Mouse (Mus musculus) embryonic facial prominence, embryonic 10.5 days (tissue): ENCODE measurements around the gene Taok2. TPM values are rescaled to one million over a fixed set of nuclear protein-coding genes. Genes with fewer than 3 reads are reported as not detected.
"Not testable (repeated sequence)": the region's sequence is repeated elsewhere in the genome, so short reads cannot be mapped to it uniquely, and the experiment has no call there.

Experiments
- DNase-seq: peaks from one replicate; pipeline ENCODE4 v3.0.0-alpha.2; 2017; ENCODE audit warnings: low spot score
- H3K27ac ChIP-seq: fragments of 300-500 bp; sonication (generic); replicated peaks from 2 replicates; pipeline ENCODE4 v1.5.1; 2016; ENCODE audit warnings: mild to moderate bottlenecking
- H3K27me3 ChIP-seq: fragments of 300-500 bp; sonication (generic); replicated peaks from 2 replicates; pipeline ENCODE4 v1.6.1; 2016; ENCODE audit warnings: low read depth, mild to moderate bottlenecking; ENCODE audit not compliant: poor library complexity, severe bottlenecking
- H3K36me3 ChIP-seq: fragments of 300-500 bp; sonication (generic); replicated peaks from 2 replicates; pipeline ENCODE4 v1.6.1; 2016; ENCODE audit warnings: mild to moderate bottlenecking, moderate library complexity
- H3K4me1 ChIP-seq: fragments of 300-500 bp; sonication (generic); 2 replicates; pipeline ENCODE4 v1.6.1; 2016
- H3K4me3 ChIP-seq: fragments of 300-500 bp; sonication (generic); 2 replicates; pipeline ENCODE4 v1.5.1; 2016; ENCODE audit warnings: mild to moderate bottlenecking, moderate library complexity
- H3K9me3 ChIP-seq: fragments of 300-500 bp; sonication (generic); 2 replicates; pipeline ENCODE4 v1.6.1; 2016; ENCODE audit warnings: mild to moderate bottlenecking
- WGBS: fragments of 180-500 bp; shearing (Covaris S2); methylation state at CpG from one replicate; pipeline ENCODE4 v1.1.7; 2016; 5-methylcytosine and 5-hydroxymethylcytosine counted together
- polyA plus RNA-seq: library from polyadenylated mRNA; unstranded; fragments of >200 nt; fragmentation: Nextera tagmentation; extraction: Ambion mirVana; gene quantifications from 2 replicates; pipeline ENCODE4 v1.2.1, GENCODE M21; 2016

Gene Taok2
- polyA plus RNA-seq, 1 experiment from 2014 or later, result 55.3 TPM

DNA sequence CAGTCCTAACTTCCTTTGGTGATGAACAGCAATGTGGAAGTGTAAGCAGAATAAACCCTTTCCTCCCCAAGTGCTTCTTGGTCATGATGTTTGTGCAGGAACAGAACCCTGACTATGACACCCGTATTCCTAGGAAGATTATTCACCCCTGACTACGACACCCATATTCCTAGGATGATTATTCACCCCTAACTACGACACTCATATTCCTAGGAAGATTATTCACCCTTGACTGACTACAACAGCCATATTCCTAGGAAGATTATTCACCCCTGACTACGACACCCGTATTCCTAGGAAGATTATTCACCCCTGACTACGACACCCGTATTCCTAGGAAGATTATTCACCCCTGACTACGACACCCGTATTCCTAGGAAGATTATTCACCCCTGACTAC lies 15.3 kb upstream of the Taok2 start:
- 88% methylated on average over 7 of the region's 9 CpGs for WGBS
- H3K27ac ChIP-seq, result not testable (repeated sequence)

DNA sequence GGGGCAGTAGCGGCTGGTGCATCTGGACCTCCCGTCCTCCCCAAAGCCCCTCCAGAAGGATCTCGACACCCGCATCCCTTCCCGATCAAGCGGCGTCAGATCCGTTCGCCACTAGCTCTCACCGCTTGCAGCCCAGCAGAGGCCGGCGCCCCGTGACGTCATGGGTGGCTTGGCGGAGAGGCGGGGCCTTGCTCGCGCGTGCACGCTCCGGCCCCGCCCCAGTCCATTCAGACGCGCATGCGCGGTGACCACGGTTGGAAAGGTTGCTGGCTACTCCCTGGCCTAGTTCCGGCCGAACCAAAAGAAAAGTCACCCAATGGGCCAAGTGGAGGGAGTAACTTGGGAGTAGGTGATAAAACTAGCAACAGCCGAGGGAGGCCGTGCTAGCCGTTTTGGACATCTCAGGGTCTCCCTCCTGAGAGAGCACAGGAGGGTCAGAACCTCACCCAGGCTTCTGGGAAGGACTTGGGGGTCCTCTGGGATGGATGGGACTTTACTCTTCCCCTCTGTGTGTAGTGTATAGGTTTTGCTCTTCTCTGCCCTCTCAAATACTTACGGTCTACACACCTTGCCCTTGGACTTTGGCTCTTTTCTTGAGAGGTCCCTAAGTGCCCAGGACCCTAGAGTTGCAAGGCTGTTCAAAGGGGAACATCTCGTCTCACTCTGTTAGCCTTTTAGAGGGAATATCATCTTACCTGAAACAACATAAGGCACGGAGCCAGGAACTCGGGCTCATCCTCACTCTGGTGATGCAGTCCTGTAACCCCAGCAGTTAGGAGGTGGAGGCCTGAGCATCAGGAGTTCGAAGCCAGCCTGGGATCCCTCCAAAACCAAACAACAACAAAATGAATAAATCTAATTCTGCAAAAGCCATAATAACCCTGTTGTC lies 13.8 kb upstream of the Taok2 start:
- Histone ChIP-seq H3K4me3 (peak overlapping the region; percentile 81), H3K36me3 (no peaks in the 10 kb centered on the region), H3K27ac (peak overlapping the region; percentile 92), H3K27me3 (no peaks in the 10 kb centered on the region), H3K4me1 (peaks cover 19% of the 10 kb centered on the region), H3K9me3 (no peaks in the 10 kb centered on the region)
- DNase-seq, result peak; percentile 98
- 12% methylated on average over 37 of the region's 37 CpGs for WGBS

More for the DNA sequence above, 15.3 kb upstream of the Taok2 start:
- H3K4me1 ChIP-seq, result peaks cover 19% of the 10 kb centered on the region
- H3K27me3 ChIP-seq, H3K9me3 ChIP-seq, H3K36me3 ChIP-seq, H3K4me3 ChIP-seq, DNase-seq: not testable (repeated sequence)

DNA sequence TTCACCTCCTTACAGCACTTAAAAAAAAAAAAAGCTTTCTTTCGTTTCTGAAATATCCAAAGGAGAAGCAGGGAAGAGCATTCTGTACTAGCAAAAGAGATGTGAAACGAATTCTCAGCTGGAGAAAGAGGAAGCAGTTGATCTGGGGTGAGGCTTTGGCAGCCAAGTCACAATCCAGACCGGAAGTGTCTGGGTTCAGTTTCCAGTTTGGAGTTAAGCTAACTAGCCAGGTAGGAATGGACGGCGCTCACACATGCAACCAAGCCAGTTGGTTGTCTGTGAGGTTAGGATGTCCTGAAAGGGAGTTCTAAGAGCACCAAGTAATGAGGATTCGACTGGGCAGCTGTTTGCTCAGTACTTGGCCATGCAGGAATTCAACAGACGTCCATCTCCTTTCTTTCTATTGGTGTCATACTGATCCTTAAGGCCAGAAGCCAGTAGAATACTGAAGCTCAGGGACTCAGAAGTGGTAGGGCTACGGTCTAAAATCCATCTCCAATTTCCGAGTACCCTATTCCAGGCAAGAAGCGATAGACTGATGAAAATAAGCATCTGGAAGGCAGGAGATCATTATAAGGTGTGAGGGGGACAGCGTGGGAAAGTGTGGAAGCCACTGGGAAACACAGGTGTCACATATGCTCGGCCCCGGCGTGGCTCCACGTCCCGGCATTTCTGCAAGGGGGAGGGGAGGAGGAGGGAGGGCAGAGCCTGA lies 13.0 kb upstream of the Taok2 start:
- 25% methylated on average over 16 of the region's 16 CpGs for WGBS
- Histone ChIP-seq H3K4me3 (peak overlapping the region; percentile 81), H3K4me1 (peaks cover 19% of the 10 kb centered on the region), H3K27ac (peak overlapping the region; percentile 92), H3K9me3 (no peaks in the 10 kb centered on the region), H3K27me3 (no peaks in the 10 kb centered on the region), H3K36me3 (no peaks in the 10 kb centered on the region)
- DNase-seq, result no peak

DNA sequence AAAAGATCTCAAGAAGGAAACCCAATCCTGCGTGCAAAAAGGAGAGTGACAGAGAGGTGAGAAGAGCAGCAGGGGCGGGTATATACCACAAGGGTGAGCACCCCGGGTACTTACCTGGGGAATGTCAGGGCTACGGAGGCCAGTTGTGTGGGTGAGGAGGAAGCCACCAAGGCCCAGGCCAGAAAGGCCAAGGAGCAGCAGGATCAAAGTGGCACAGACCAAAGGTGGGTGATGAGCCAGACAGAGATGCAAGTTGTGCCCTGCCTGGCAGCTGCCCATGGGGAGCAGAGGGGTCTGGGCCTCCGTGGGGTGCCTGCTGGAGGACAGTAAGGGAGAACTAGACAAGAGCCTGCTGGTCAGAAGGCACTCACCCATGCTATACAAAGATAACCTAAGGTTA lies 12.4 kb upstream of the Taok2 start:
- WGBS, result 83% methylated on average over 5 of the region's 5 CpGs
- H3K27ac ChIP-seq, result no peak overlapping the region
- H3K4me1 ChIP-seq, result peaks cover 19% of the 10 kb centered on the region
- H3K4me3 ChIP-seq, result 0 out of 2 replicates have a peak overlapping the region, but pooled peaks have one; percentile 9
- no peaks in the 10 kb centered on the region for H3K9me3 ChIP-seq
- DNase-seq, result no peak
- H3K36me3 ChIP-seq, result peaks cover under 1% of the 10 kb centered on the region; the same call in 1 of the 2 replicates
- H3K27me3 ChIP-seq, result no peaks in the 10 kb centered on the region

DNA sequence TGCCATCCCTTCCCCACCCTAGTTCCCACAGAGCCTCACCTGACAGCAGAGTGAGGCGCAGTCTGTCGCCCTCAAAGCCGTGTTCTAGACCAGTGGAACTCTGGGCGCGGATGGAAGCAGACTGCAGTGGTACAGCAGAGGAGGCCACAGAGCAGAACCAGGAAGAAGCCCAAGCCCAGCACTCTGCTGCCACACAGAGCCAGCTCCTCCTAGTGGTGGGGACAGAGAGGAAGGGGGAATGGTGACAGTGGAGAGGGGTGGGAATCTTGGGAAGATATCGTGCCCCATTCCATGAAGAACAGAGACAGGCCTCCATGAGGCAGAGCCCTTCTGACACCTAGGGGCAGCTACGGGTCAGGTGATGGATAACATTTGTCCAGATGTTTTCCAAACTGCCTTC lies 4.3 kb upstream of the Taok2 start:
- Histone ChIP-seq H3K36me3 (peaks cover 19% of the 10 kb centered on the region), H3K9me3 (no peaks in the 10 kb centered on the region), H3K4me1 (peaks cover 9% of the 10 kb centered on the region), H3K27ac (no peak overlapping the region), H3K4me3 (no peak overlapping the region), H3K27me3 (no peaks in the 10 kb centered on the region)
- DNase-seq, result no peak
- 46% methylated on average over 7 of the region's 7 CpGs for WGBS

DNA sequence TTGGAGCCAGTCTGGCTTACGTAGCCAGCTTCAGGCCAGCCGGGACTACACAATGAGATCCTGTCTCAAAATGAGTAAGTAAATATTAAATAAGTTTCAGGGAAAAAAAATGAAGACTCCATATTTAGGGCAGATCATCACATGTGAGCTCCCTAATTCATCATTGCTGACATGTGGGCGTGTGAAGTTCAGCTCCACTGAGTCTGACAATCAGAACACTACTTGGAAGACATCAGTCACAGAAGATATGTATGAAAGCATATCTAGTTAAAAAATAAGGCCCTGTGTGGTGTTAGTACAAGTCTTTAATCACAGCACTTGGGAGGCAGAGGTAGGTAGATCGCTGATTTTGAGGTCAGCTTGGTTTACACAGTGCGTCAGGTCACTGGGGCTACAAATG lies 2.8 kb upstream of the Taok2 start:
- Histone ChIP-seq H3K4me3 (no peak overlapping the region), H3K4me1 (peaks cover 24% of the 10 kb centered on the region), H3K9me3 (no peaks in the 10 kb centered on the region), H3K27me3 (no peaks in the 10 kb centered on the region), H3K27ac (no peak overlapping the region), H3K36me3 (peaks cover 19% of the 10 kb centered on the region)
- no peak for DNase-seq
- 89% methylated on average over 5 of the region's 5 CpGs for WGBS

DNA sequence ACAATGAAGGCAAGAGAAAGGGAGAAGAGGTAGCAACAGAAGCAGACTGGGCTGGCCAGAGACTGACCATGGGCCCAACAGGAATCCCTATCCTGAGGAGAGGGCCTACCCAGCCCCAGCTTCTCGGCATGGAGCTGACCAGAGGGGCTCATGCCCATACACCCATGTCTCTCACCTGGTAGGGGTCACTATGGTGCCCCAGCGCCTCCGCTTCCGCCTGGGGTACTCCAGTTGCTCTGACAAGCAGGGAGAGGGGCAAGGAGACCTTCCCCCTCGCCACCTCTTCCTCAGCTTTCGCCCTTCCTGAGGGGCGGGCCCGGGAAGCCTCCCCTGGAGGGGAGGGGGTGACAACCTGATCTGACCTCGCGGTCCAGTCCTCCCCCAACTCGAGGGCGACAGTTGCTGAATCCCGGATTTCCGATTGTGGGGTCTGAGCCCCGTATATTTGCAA lies 747 bp downstream of the Taok2 start:
- DNase-seq, result peak; percentile 51
- Histone ChIP-seq H3K27me3 (no peaks in the 10 kb centered on the region), H3K9me3 (no peaks in the 10 kb centered on the region), H3K4me1 (peaks cover 42% of the 10 kb centered on the region), H3K4me3 (peak overlapping the region; percentile 90), H3K36me3 (peaks cover 28% of the 10 kb centered on the region), H3K27ac (peak overlapping the region; percentile 92)
- WGBS, result 0% methylated on average over 15 of the region's 15 CpGs

DNA sequence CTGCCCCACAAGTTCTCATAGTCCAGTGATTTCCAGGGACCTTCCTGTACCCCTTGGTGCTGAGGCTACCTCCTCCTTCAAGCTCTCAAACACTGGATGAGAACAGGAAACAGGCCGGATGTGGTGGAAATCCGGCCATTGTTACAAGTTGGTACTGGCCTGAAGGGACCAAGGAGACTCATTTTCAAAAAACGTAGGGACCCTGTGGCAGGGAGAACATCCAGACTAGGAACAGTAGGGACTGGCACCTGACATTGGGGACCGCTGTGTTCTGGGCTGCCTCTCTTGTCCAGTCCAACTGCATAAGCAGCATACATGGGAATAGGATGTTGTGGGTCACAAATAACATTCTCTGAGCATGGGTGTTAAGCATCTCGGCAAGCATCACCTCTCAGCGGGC lies 3.5 kb downstream of the Taok2 start:
- Histone ChIP-seq H3K4me3 (peak overlapping the region; percentile 90; the same call in 1 of the 2 replicates), H3K27ac (no peak overlapping the region), H3K27me3 (no peaks in the 10 kb centered on the region), H3K9me3 (no peaks in the 10 kb centered on the region), H3K36me3 (peaks cover 55% of the 10 kb centered on the region), H3K4me1 (peaks cover 42% of the 10 kb centered on the region)
- DNase-seq, result no peak
- WGBS, result 80% methylated on average over 6 of the region's 6 CpGs

DNA sequence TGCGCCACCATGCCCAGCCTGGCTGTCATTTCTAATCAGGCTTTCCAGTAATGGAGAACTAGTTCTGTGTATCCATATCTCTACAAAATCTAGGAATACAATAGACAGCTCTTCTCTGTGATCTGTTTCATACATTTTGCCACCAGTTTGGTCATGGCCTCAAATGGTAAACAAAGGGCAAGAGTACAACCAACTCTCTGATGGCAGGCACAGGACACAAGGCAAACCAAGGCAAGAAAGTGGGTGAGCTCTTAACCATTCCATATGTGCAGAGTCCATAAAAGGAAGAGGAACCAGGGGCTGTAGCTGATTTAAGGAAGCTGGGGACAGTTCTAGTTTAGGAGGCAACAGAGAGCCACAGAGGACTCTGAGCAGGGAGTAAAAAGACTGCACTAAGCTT lies 7.3 kb downstream of the Taok2 start:
- Histone ChIP-seq H3K9me3 (no peaks in the 10 kb centered on the region), H3K4me3 (no peak overlapping the region), H3K4me1 (peaks cover 18% of the 10 kb centered on the region), H3K27me3 (no peaks in the 10 kb centered on the region), H3K36me3 (peaks cover 90% of the 10 kb centered on the region), H3K27ac (no peak overlapping the region)
- WGBS, result 98% methylated on average over 1 of the region's 1 CpGs
- no peak for DNase-seq

DNA sequence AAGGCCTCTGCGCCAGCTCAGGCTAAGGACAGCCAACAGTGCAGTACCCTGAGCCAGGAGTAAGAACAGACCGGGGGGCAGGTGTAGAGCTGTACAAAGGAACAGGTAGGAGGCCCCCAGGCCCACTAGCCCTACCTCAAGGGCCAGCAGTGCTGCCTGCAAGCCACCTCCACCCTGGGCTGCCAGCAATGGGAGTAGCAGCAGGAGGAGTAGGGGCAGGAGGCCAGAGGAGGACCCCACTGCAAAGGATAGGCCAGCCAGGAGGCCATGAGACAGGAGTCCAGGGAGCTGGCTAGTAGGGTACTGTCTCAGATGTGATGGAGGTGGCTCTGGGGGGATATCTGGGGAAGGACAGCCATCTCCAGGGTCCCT lies 14.0 kb downstream of the Taok2 start:
- Histone ChIP-seq H3K27me3 (no peaks in the 10 kb centered on the region), H3K9me3 (no peaks in the 10 kb centered on the region), H3K4me1 (peaks cover 5% of the 10 kb centered on the region; the same call in 1 of the 2 replicates), H3K36me3 (peaks cover 100% of the 10 kb centered on the region), H3K27ac (no peak overlapping the region), H3K4me3 (no peak overlapping the region; the same call in 1 of the 2 replicates)
- WGBS, result 98% methylated on average over 2 of the region's 2 CpGs
- DNase-seq, result no peak

DNA sequence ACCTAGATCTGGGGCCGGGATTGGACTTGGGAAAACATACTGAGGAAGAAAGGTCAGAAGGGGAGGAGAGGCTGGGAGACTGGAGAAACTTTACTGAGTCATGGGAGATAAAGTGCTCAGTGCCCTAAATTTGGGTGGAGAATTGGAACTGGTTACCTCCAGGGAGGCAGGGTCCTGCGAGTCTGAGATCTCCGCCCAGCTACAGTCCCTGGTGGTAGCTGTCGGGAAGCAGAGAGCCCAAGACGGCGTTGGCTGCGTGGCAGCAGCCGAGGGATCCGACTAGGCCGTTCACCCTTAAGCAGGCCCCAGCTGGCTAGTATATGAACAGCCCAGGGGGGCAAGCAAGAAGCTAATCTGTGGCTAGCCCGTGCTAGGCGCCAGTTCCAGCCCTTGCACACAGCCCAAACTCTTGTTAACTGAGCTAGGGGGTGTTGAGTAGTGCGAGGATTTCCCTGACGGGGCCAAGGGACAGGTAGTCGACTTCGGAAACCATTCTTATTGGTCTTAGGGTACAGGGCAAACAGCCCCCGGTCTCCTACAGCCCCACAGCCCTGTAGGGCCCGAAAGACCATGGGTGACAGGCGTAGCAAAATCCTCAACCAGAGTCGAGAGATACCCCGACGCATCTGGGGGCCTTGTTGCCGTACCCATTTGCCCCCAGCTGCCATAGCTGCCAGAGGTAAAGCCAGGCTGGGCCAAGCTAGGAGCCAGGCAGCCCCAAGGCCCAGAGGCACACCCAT lies 14.6 kb downstream of the Taok2 start:
- no peak for DNase-seq
- Histone ChIP-seq H3K36me3 (peaks cover 100% of the 10 kb centered on the region), H3K9me3 (no peaks in the 10 kb centered on the region), H3K4me3 (peak overlapping the region; percentile 13; the same call in 1 of the 2 replicates), H3K27ac (no peak overlapping the region), H3K4me1 (peaks cover 5% of the 10 kb centered on the region; the same call in 1 of the 2 replicates), H3K27me3 (no peaks in the 10 kb centered on the region)
- WGBS, result 92% methylated on average over 23 of the region's 23 CpGs

DNA sequence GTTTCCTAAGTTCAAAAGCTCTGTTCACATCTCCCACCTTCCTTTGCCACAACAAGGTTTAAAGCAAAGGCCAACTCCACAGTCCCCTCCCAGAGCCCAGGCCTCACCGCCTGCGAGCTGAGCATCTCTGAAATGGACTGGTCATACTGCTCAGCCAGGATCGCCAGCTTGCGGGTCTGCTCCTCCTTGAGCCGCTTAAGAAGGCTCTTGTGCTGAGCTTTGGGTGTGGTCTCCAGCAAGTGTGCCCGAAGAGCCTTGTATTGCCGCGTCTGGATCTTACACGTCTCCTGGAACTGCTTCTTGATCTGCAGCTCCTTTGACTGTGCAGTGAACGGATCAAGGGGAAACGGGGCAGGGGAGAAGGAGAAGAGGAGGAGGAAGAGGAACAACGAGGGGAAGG lies 16.5 kb downstream of the Taok2 start:
- H3K27me3 ChIP-seq, result no peaks in the 10 kb centered on the region
- peaks cover 23% of the 10 kb centered on the region for H3K4me1 ChIP-seq
- H3K36me3 ChIP-seq, result peaks cover 99% of the 10 kb centered on the region
- WGBS, result 87% methylated on average over 12 of the region's 12 CpGs
- H3K9me3 ChIP-seq, result no peaks in the 10 kb centered on the region
- DNase-seq, result no peak
- no peak overlapping the region for H3K4me3 ChIP-seq
- no peak overlapping the region for H3K27ac ChIP-seq
